ENCODE assay signal across 8 mouse cellular contexts in genomic region chr19:10867946-10868622, GRCm38 (mm10). TPM values are rescaled to one million over a fixed set of nuclear protein-coding genes. Genes with fewer than 3 reads are reported as not detected.
DNase-seq lines count a peak whose midpoint lies in the region; ATAC-seq and TF ChIP-seq lines count a peak whose summit lies in the region.

No protein-coding gene starts in this region.

- no peaks in the 10 kb centered on the region for H3K9me3 ChIP-seq in lung, embryonic 15.5 days
- H3K9me3 ChIP-seq in limb, embryonic 10.5 days (replicated peaks): no peaks in the 10 kb centered on the region
- H3K9me3 ChIP-seq in stomach, embryonic 14.5 days (ENCODE audit: control insufficient read depth, low read depth, low read length): no peaks in the 10 kb centered on the region

- no peak overlapping the region for H3K27ac ChIP-seq in lung, embryonic 15.5 days
- H3K27ac ChIP-seq in limb, embryonic 10.5 days: peak overlapping the region; percentile 96
- no peak overlapping the region for H3K27ac ChIP-seq in stomach, embryonic 14.5 days (ENCODE audit: low read length)
- H3K27ac ChIP-seq in kidney, adult 2 months (ENCODE audit: insufficient read depth, low read depth, low read length): no peak overlapping the region

- peak; percentile 60 for DNase-seq in cerebellum, adult 11-12 months
- no peak for DNase-seq in cerebellum, adult 8-10 months
- no peak for DNase-seq in lung, postnatal 25 days (ENCODE audit: low spot score)
- no peak for DNase-seq in limb, embryonic 10.5 days (ENCODE audit: low spot score)
- no peak for DNase-seq in kidney, adult 2 months
- no peak for DNase-seq in gastrocnemius, postnatal 25 days

- WGBS in lung, embryonic 15.5 days: 22% methylated on average over 5 of the region's 5 CpGs
- 43% methylated on average over 5 of the region's 5 CpGs for WGBS in limb, embryonic 10.5 days
- WGBS in stomach, embryonic 14.5 days: 23% methylated on average over 5 of the region's 5 CpGs
- 20% methylated on average over 5 of the region's 5 CpGs for WGBS in kidney, adult 2 months

- no peak for TF ChIP-seq CTCF in kidney, adult 2 months (conservative IDR thresholded peaks at IDR 0.05; ENCODE audit: insufficient read depth, insufficient read length, low read depth, low read length)

- peak overlapping the region; percentile 87 for H3K9ac ChIP-seq in lung, embryonic 15.5 days
- peak overlapping the region; percentile 92 for H3K9ac ChIP-seq in stomach, embryonic 14.5 days (replicated peaks; ENCODE audit: low read depth, low read length)

- no peak for ATAC-seq in lung, embryonic 15.5 days (ENCODE audit: borderline replicate concordance, extremely low read depth, low FRiP score, low TSS enrichment)
- ATAC-seq in stomach, embryonic 14.5 days (ENCODE audit: insufficient number of reproducible peaks, insufficient read depth, low FRiP score, low read depth): no peak

- H3K4me3 ChIP-seq in lung, embryonic 15.5 days: peak overlapping the region; percentile 80
- peak overlapping the region; percentile 73 for H3K4me3 ChIP-seq in limb, embryonic 10.5 days
- H3K4me3 ChIP-seq in stomach, embryonic 14.5 days (ENCODE audit: low read depth, low read length): peak overlapping the region; percentile 82
- no peak overlapping the region for H3K4me3 ChIP-seq in kidney, adult 2 months (ENCODE audit: insufficient read depth, low read depth, low read length)

- peak overlapping the region; percentile 81 for H3K4me2 ChIP-seq in lung, embryonic 15.5 days
- peak overlapping the region; percentile 89 for H3K4me2 ChIP-seq in stomach, embryonic 14.5 days (replicated peaks; ENCODE audit: low read depth, low read length)

- H3K36me3 ChIP-seq in lung, embryonic 15.5 days: peaks cover 49% of the 10 kb centered on the region
- H3K36me3 ChIP-seq in limb, embryonic 10.5 days: peaks cover 74% of the 10 kb centered on the region
- H3K36me3 ChIP-seq in stomach, embryonic 14.5 days (ENCODE audit: control insufficient read depth, insufficient read depth, low read length): peaks cover 58% of the 10 kb centered on the region
- peaks cover 2% of the 10 kb centered on the region; the same call in 1 of the 2 replicates for H3K36me3 ChIP-seq in kidney, adult 2 months (ENCODE audit: control insufficient read depth, insufficient read depth, low read length)

- H3K27me3 ChIP-seq in lung, embryonic 15.5 days: no peaks in the 10 kb centered on the region
- H3K27me3 ChIP-seq in limb, embryonic 10.5 days (ENCODE audit: low read depth, poor library complexity, severe bottlenecking): no peaks in the 10 kb centered on the region
- no peaks in the 10 kb centered on the region for H3K27me3 ChIP-seq in stomach, embryonic 14.5 days (ENCODE audit: control insufficient read depth, insufficient read depth, low read length)
- no peaks in the 10 kb centered on the region for H3K27me3 ChIP-seq in kidney, adult 2 months (replicated peaks; ENCODE audit: control insufficient read depth, insufficient read depth, low read length)

- TF ChIP-seq POLR2A in kidney, adult 2 months (IDR thresholded peaks at IDR 0.05; ENCODE audit: low read depth, low read length): no peak

- H3K4me1 ChIP-seq in lung, embryonic 15.5 days: peaks cover 34% of the 10 kb centered on the region
- peaks cover 28% of the 10 kb centered on the region for H3K4me1 ChIP-seq in limb, embryonic 10.5 days
- H3K4me1 ChIP-seq in stomach, embryonic 14.5 days (ENCODE audit: control insufficient read depth, insufficient read depth, low read length): peaks cover 11% of the 10 kb centered on the region; the same call in 1 of the 2 replicates
- peaks cover 4% of the 10 kb centered on the region; the same call in 1 of the 2 replicates for H3K4me1 ChIP-seq in kidney, adult 2 months (ENCODE audit: control insufficient read depth, insufficient read depth, low read length)

RNA-seq across cellular contexts. Expression of gene Tmem132a, which starts 1.7 kb away (rescaled TPM):
- polyA plus RNA-seq in lung, embryonic 15.5 days (2015; fragmentation: Nextera tagmentation; extraction: Ambion mirVana): 75.9 TPM in 2 replicates
- polyA plus RNA-seq in limb, embryonic 10.5 days (2016; fragmentation: Nextera tagmentation; extraction: Ambion mirVana): 151 and 160 TPM in 2 replicates
- 59.3 and 63.2 TPM in 2 replicates for polyA plus RNA-seq in stomach, embryonic 14.5 days (2014; fragmentation: Nextera tagmentation; extraction: Ambion mirVana)
- 12.1 and 15.8 TPM in 2 replicates for polyA plus RNA-seq in kidney, adult 2 months (2012; rRNA removed)
- 1 to 10 TPM; 5.8 to 8.4 TPM for total RNA-seq in gastrocnemius, postnatal 25 days (2021)

RNA-seq across cellular contexts. Expression of gene Tmem109, which starts 13.7 kb away (rescaled TPM):
- polyA plus RNA-seq in lung, embryonic 15.5 days (2015; fragmentation: Nextera tagmentation; extraction: Ambion mirVana): 138 TPM in 2 replicates
- polyA plus RNA-seq in limb, embryonic 10.5 days (2016; fragmentation: Nextera tagmentation; extraction: Ambion mirVana): 71.7 and 72.3 TPM in 2 replicates
- polyA plus RNA-seq in stomach, embryonic 14.5 days (2014; fragmentation: Nextera tagmentation; extraction: Ambion mirVana): 132 and 137 TPM in 2 replicates
- polyA plus RNA-seq in kidney, adult 2 months (2012; rRNA removed): 101 and 124 TPM in 2 replicates
- 100 to 1,000 TPM; 190 to 210 TPM for total RNA-seq in gastrocnemius, postnatal 25 days (2021)

RNA-seq across cellular contexts. Expression of gene Prpf19, which starts 26.9 kb away (rescaled TPM):
- 35.8 and 39.8 TPM in 2 replicates for polyA plus RNA-seq in lung, embryonic 15.5 days (2015; fragmentation: Nextera tagmentation; extraction: Ambion mirVana)
- 47.2 and 51.5 TPM in 2 replicates for polyA plus RNA-seq in limb, embryonic 10.5 days (2016; fragmentation: Nextera tagmentation; extraction: Ambion mirVana)
- 47.9 and 49.9 TPM in 2 replicates for polyA plus RNA-seq in stomach, embryonic 14.5 days (2014; fragmentation: Nextera tagmentation; extraction: Ambion mirVana)
- polyA plus RNA-seq in kidney, adult 2 months (2012; rRNA removed): 175 and 188 TPM in 2 replicates
- total RNA-seq in gastrocnemius, postnatal 25 days (2021): 100 to 1,000 TPM; 149 to 172 TPM

RNA-seq across cellular contexts. Expression of gene Slc15a3, which starts 28.6 kb away (rescaled TPM):
- polyA plus RNA-seq in lung, embryonic 15.5 days (2015; fragmentation: Nextera tagmentation; extraction: Ambion mirVana): 0.42 and 0.46 TPM in 2 replicates
- 0.20 and 0.28 TPM in 2 replicates for polyA plus RNA-seq in limb, embryonic 10.5 days (2016; fragmentation: Nextera tagmentation; extraction: Ambion mirVana)
- 0.45 and 0.52 TPM in 2 replicates for polyA plus RNA-seq in stomach, embryonic 14.5 days (2014; fragmentation: Nextera tagmentation; extraction: Ambion mirVana)
- 6.2 and 6.7 TPM in 2 replicates for polyA plus RNA-seq in kidney, adult 2 months (2012; rRNA removed)
- under 1 TPM; 0.38 to 0.67 TPM for total RNA-seq in gastrocnemius, postnatal 25 days (2021)

RNA-seq across cellular contexts. Expression of gene Cd6, which starts 38.2 kb away (rescaled TPM):
- 0.11 and 0.60 TPM in 2 replicates for polyA plus RNA-seq in lung, embryonic 15.5 days (2015; fragmentation: Nextera tagmentation; extraction: Ambion mirVana)
- 0.05 TPM in 1 of 2 replicates, not detected in the other for polyA plus RNA-seq in limb, embryonic 10.5 days (2016; fragmentation: Nextera tagmentation; extraction: Ambion mirVana)
- 0.58 TPM in 1 of 2 replicates, not detected in the other for polyA plus RNA-seq in stomach, embryonic 14.5 days (2014; fragmentation: Nextera tagmentation; extraction: Ambion mirVana)
- polyA plus RNA-seq in kidney, adult 2 months (2012; rRNA removed): 0.30 and 3.1 TPM in 2 replicates
- under 1 TPM in 1 of 2 experiments, not detected in 1; 0.13 TPM for total RNA-seq in gastrocnemius, postnatal 25 days (2021)
